Mouse (Mus musculus): Measurements from ENCODE around the gene Carmil3.
A peak's percentile ranks its signal among the peaks of the same experiment; 100 is the strongest.

Gene Carmil3

DNA sequence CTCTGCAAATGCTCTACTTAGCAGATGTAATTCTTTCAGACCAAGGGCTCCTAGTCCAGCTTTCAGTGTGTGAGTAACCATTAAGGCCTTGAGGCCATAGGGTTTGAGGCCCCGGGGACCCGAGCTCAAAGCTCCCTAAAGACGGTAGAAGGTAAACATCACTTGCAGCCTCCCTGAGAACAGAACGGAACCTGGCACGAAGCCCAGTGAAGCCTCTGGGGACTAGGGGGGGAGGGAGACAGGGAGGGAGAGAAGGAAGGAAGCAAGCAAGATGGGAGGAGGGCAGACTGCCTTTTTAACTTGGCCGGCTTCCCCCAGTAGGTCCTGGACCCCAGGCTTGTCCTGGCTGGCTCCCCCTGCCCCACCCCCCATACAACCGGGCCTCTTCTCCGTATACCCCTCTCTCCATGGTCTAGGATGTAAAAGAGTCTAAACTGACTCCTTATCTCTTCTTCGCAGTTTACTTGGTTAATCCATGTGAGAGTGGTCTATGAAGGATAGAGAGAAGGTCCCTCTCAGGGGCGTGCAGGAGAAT, 50.4 kb downstream of the Carmil3 start:
- DNase-seq (ENCODE audit: extremely low spot score, low spot score), result peak; percentile 47

DNA sequence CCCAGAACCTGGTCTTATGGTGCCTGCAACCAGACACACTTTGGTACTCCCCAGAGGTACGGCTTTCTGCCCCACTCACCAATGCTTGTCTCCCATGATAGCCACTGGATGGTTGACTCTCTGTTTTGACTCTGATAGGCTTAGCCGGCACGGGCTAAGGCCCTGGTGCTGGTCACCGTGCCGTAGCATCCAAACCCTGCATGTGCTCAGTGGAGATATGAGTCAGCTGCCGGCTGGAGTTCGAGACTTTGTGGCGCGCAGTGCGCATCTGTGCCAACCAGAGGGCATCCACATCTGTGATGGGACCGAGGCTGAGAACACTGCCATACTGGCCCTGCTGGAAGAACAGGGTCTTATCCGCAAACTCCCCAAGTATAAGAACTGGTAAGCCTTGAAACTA, 51.8 kb downstream of the Carmil3 start:
- DNase-seq (ENCODE audit: extremely low spot score, low spot score), result no peak

DNA sequence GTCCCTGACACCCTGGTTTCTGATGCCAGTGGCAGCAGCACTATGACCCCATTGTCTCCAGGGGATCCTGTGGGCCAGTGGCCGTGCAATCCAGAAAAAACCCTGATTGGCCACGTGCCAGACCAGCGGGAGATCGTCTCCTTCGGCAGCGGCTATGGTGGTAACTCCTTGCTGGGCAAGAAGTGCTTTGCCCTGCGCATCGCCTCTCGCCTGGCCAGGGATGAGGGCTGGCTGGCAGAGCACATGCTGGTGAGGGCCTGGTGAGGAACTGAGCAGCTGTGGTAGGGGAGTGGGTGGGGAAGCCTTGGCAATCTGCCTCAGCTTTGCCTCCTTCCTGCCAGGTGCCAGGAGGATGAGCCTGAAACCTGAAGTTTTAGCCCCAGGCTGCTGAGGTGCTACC, 53.9 kb downstream of the Carmil3 start:
- no peak for DNase-seq (ENCODE audit: extremely low spot score, low spot score)

GRCm38 (mm10) chr14:55550191-55550590, 59.7 kb downstream of the Carmil3 start:
- DNase-seq (ENCODE audit: extremely low spot score, low spot score), result no peak

DNA sequence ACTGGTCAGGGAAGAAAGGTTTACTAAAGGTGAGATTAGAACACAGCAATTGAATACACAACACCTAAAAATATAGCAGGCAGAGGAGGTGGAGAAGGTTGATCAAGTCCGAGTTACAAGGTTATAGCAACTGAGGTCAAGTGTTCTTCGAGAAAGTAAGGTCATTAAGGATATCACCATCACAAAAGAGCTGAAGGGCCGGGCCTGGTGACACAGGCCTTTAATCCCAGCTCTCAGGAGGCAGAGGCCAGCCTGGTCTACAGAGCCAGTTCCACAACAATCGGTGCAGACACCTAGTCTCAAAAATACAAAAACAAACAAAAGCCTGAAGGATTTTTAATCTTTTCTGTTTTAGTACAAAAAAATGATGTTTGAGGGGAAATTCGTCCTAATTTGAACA, 60.9 kb downstream of the Carmil3 start:
- no peak for DNase-seq (ENCODE audit: extremely low spot score, low spot score)

DNA sequence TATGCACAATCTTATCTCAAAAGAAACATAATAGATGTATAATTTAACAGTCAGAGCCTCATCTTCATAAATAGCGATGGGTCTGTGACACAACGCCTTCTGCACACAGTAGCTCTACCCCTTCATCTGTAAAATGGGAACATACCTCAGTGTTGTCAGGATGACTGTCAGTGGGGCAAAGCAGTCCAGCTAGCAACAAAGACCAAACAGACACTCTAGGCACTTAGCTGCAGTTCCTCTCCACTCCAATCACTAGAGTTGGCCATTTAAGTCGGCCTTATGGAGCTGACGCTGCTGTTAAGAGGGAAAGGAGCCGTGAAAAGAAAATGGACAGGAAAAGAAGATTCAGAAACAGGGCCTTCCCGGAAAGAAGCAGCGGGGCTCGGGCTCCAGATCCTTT, 61.3 kb downstream of the Carmil3 start:
- no peak for DNase-seq (ENCODE audit: extremely low spot score, low spot score)

GRCm38 (mm10) chr14:55554635-55555034, 64.2 kb downstream of the Carmil3 start:
- no peak for DNase-seq (ENCODE audit: extremely low spot score, low spot score)

- DNase-seq (ENCODE audit: extremely low spot score, low spot score), result no peak
Observed at GRCm38 (mm10) chr14:55555788-55556187, 65.3 kb downstream of the Carmil3 start.

DNA sequence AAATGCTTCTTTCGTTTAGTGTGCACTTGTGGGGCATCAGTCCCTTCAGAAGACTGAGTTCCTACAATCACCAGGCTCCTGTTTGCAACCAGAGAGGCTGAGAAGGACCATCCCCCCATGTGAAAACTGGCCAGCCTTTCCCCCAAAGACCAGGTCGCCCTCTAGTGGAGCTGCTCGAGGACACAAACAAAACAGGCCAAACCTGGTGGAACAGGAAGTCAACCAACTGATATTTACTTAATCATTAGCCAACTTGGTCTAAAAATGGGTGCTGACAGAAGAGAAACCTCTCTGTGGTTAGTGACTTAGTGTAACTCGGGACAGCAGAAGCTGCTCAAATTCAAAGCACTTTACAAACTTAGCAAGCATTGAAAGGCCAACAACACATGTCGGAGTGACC, 66.6 kb downstream of the Carmil3 start:
- DNase-seq (ENCODE audit: extremely low spot score, low spot score), result peak; percentile 61

DNA sequence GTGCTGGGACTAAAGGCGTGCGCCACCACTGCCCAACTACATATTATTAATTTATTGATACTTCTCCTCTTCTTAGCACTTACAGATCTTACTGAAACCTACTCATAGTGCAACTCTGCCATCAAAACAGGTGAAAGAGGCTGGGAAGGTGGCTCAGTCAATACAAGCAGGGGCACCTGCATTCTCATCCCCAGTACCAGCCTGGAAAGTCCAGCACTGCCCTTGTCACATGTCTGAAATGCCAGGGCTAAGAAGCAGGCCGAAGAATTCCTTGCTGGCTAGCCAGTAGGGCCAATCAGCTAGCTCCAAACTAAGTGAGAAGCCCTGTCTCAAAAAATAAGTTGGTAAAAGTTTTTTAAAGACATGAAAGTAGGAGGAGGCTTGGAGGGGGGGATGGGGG, 67.1 kb downstream of the Carmil3 start:
- no peak for DNase-seq (ENCODE audit: extremely low spot score, low spot score)

Measured in neural tube, embryonic 10.5 days (tissue).